ENCODE assay signal across 9 mouse cellular contexts in genomic region chr8:13594884-13595323, GRCm38 (mm10). TPM values are rescaled to one million over a fixed set of nuclear protein-coding genes. Genes with fewer than 3 reads are reported as not detected.
DNase-seq lines count a peak whose midpoint lies in the region; ATAC-seq and TF ChIP-seq lines count a peak whose summit lies in the region.
"Had no signal": no experiment of that assay in that cellular context is flagged by ENCODE, and none has a peak within 500 bp of the region (broad histone marks: within the 10 kb centered on the region; RNA-seq: fewer than 3 reads in every experiment).

No protein-coding gene starts in this region.

- H3K79me2 ChIP-seq in CH12.LX (replicated peaks; ENCODE audit: control insufficient read depth, extremely low read depth, insufficient read depth, poor library complexity, severe bottlenecking) = no peaks in the 10 kb centered on the region

- no peak for TF ChIP-seq CTCF in gastrocnemius, adult 2 months (IDR thresholded peaks at IDR 0.05)
- no peak for TF ChIP-seq CTCF in CH12.LX (conservative IDR thresholded peaks at IDR 0.05 in 1 of 2, IDR thresholded peaks at IDR 0.05 in 1 of 2; ENCODE audit: low read depth in 2 of 2, low read length in 2 of 2)

- H3K9me3 ChIP-seq in CH12.LX (replicated peaks; ENCODE audit: low read length) = peaks cover 3% of the 10 kb centered on the region
- no peaks in the 10 kb centered on the region for H3K9me3 ChIP-seq in midbrain, embryonic 14.5 days (ENCODE audit: control insufficient read depth, low read length)

- H3K27ac ChIP-seq in gastrocnemius, adult 2 months = peak overlapping the region; percentile 71
- peak overlapping the region; percentile 99 for H3K27ac ChIP-seq in CH12.LX (ENCODE audit: insufficient read depth, low read depth)
- H3K27ac ChIP-seq in midbrain, embryonic 14.5 days (replicated peaks; ENCODE audit: low read depth, low read length) = no peak overlapping the region

- dilution Hi-C loops in CH12.LX (cut with MboI; ENCODE audit: extremely low pct_ligation_motif_present, extremely low pct_unique_long_range_greater_than_20kb, low sequenced_read_pairs) = no loop called here

- no peaks in the 10 kb centered on the region for H3K27me3 ChIP-seq in CH12.LX (replicated peaks)
- no peaks in the 10 kb centered on the region for H3K27me3 ChIP-seq in midbrain, embryonic 14.5 days (ENCODE audit: control insufficient read depth, insufficient read depth, low read length)

- in situ Hi-C loops in CH12.LX (cut with MboI; ENCODE audit: low pct_ligation_motif_present, low pct_unique_long_range_greater_than_20kb, low sequenced_read_pairs) = loop anchor here (5.0 kb wide), 2 partner anchors 38 to 82 kb away; partner anchors contain the start of gene Rasa3

- peak; percentile 61 for DNase-seq in gastrocnemius, adult 2 months
- no peak for DNase-seq in gastrocnemius, postnatal 4 days (ENCODE audit: low spot score in 2 of 2)
- DNase-seq in CH12.LX (ENCODE audit: extremely low read depth) = peak; percentile 94
- peak; percentile 67 to 68 for DNase-seq in cerebellum, postnatal 10 days
- peak; percentile 49 for DNase-seq in liver
- no peak for DNase-seq in midbrain, embryonic 14.5 days
- DNase-seq in frontal cortex, postnatal 36 days (ENCODE audit: low spot score in 2 of 2) = no peak

- peaks cover 8 to 38% of the 10 kb centered on the region in 2 experiments for H3K36me3 ChIP-seq in CH12.LX (replicated peaks in 1 of 2; ENCODE audit: control insufficient read depth in 1 of 2, insufficient read depth in 1 of 2, low read length in 1 of 2)
- peaks cover 10% of the 10 kb centered on the region; the same call in 1 of the 2 replicates for H3K36me3 ChIP-seq in midbrain, embryonic 14.5 days (ENCODE audit: control insufficient read depth, insufficient read depth, low read length)

- peak; percentile 61 for TF ChIP-seq POLR2A in CH12.LX (IDR thresholded peaks at IDR 0.05; ENCODE audit: low read depth, low read length)

- TF ChIP-seq RAD21 in CH12.LX (IDR thresholded peaks at IDR 0.05; ENCODE audit: low read depth, low read length) = no peak; the same call in none of the 2 replicates

- H3K4me1 ChIP-seq in CH12.LX (ENCODE audit: control insufficient read depth in 1 of 2, insufficient read depth in 2 of 2) = peaks cover 27 to 72% of the 10 kb centered on the region in 2 experiments
- H3K4me1 ChIP-seq in midbrain, embryonic 14.5 days (ENCODE audit: control insufficient read depth, insufficient read depth, low read length) = no peaks in the 10 kb centered on the region

- intact Hi-C loops in gastrocnemius, adult 2 months (cut with DNase I) = no loop called here

- peak overlapping the region; percentile 85 for H3K4me2 ChIP-seq in CH12.LX (ENCODE audit: insufficient read depth, low read depth, poor library complexity, severe bottlenecking)
- no peak overlapping the region for H3K4me2 ChIP-seq in midbrain, embryonic 14.5 days (ENCODE audit: low read length)

- ATAC-seq in neutrophil, adult 5-6 weeks (ENCODE audit: extremely low read depth, insufficient number of reproducible peaks, low FRiP score, poor library complexity, severe bottlenecking) = peak; percentile 86
- ATAC-seq in midbrain, embryonic 14.5 days (ENCODE audit: low FRiP score, low TSS enrichment) = no peak

- TF ChIP-seq EP300 in CH12.LX (IDR thresholded peaks at IDR 0.05; ENCODE audit: low read length) = peak; percentile 94

- 90% methylated on average over 11 of the region's 11 CpGs for WGBS in midbrain, embryonic 14.5 days

- H3K9ac ChIP-seq in CH12.LX (ENCODE audit: insufficient read depth, low read depth) = peak overlapping the region; percentile 74
- H3K9ac ChIP-seq in midbrain, embryonic 14.5 days (replicated peaks; ENCODE audit: low read length) = no peak overlapping the region

- H3K4me3 ChIP-seq in gastrocnemius, adult 2 months = no peak overlapping the region
- H3K4me3 ChIP-seq in CH12.LX (replicated peaks in 1 of 3; ENCODE audit: low read depth in 2 of 3, low read length in 2 of 3, poor library complexity in 1 of 3) = peak overlapping the region in 1 of 3 experiments; percentile 4
- H3K4me3 ChIP-seq in midbrain, embryonic 14.5 days (replicated peaks; ENCODE audit: low read depth, low read length) = no peak overlapping the region

TF ChIP-seq in CH12.LX, 34 proteins besides CTCF, POLR2A, EP300 and RAD21:
- TF ChIP-seq NRF1 (IDR thresholded peaks at IDR 0.05; ENCODE audit: low read depth, low read length) = no peak
- TF ChIP-seq SIN3A (IDR thresholded peaks at IDR 0.05; ENCODE audit: low read length) = peak; percentile 75
- TF ChIP-seq NELFE (IDR thresholded peaks at IDR 0.05; ENCODE audit: low read depth, low read length) = peak; percentile 64; the same call in 1 of the 2 replicates
- TF ChIP-seq MEF2A (IDR thresholded peaks at IDR 0.05; ENCODE audit: borderline replicate concordance, low read depth, low read length) = peak; percentile 79
- TF ChIP-seq IRF4 (IDR thresholded peaks at IDR 0.05; ENCODE audit: low read depth, low read length) = peak; percentile 95
- TF ChIP-seq JUN (IDR thresholded peaks at IDR 0.05; ENCODE audit: insufficient read depth, low read depth, low read length) = no peak; the same call in 1 of the 2 replicates
- peak; percentile 70 for TF ChIP-seq MXI1 (IDR thresholded peaks at IDR 0.05; ENCODE audit: low read depth, low read length)
- TF ChIP-seq USF1 (IDR thresholded peaks at IDR 0.05; ENCODE audit: low read depth, low read length) = peak; percentile 75
- TF ChIP-seq PAX5 (IDR thresholded peaks at IDR 0.05; ENCODE audit: low read length) = no peak
- no peak for TF ChIP-seq JUND (conservative IDR thresholded peaks at IDR 0.05; ENCODE audit: low read depth, low read length)
- no peak for TF ChIP-seq ZKSCAN1 (IDR thresholded peaks at IDR 0.05; ENCODE audit: borderline replicate concordance, low read depth, low read length)
- no peak for TF ChIP-seq GABPA (IDR thresholded peaks at IDR 0.05; ENCODE audit: insufficient replicate concordance, low read depth, low read length)
- peak; percentile 36; the same call in 1 of the 2 replicates for TF ChIP-seq ZNF384 (IDR thresholded peaks at IDR 0.05; ENCODE audit: low read depth, low read length)
- TF ChIP-seq TCF12 (IDR thresholded peaks at IDR 0.05; ENCODE audit: low read depth, low read length) = peak; percentile 82
- TF ChIP-seq E2F4 (IDR thresholded peaks at IDR 0.05; ENCODE audit: insufficient replicate concordance, low read depth, low read length) = no peak
- TF ChIP-seq CHD2 (IDR thresholded peaks at IDR 0.05; ENCODE audit: low read length) = peak; percentile 60; the same call in 1 of the 2 replicates
- TF ChIP-seq MYC (IDR thresholded peaks at IDR 0.05; ENCODE audit: low read depth, low read length) = peak; percentile 75; the same call in 1 of the 2 replicates
- peak; percentile 99 for TF ChIP-seq BHLHE40 (IDR thresholded peaks at IDR 0.05; ENCODE audit: low read depth, low read length)
- TF ChIP-seq ETS1 (conservative IDR thresholded peaks at IDR 0.05; ENCODE audit: low read depth, low read length) = peak; percentile 88
- 0 out of 2 replicates have a peak, but pooled peaks have one; percentile 44 for TF ChIP-seq MAFK (IDR thresholded peaks at IDR 0.05; ENCODE audit: insufficient replicate concordance, low read length)
- TF ChIP-seq ELF1 (IDR thresholded peaks at IDR 0.05; ENCODE audit: low read depth, low read length) = peak; percentile 69
- peak; percentile 86; the same call in 1 of the 2 replicates for TF ChIP-seq UBTF (IDR thresholded peaks at IDR 0.05; ENCODE audit: low read depth, low read length)
- TF ChIP-seq HCFC1 (IDR thresholded peaks at IDR 0.05; ENCODE audit: low read depth, low read length) = peak; percentile 47; the same call in 1 of the 2 replicates
- TF ChIP-seq RCOR1 (conservative IDR thresholded peaks at IDR 0.05; ENCODE audit: low read depth, low read length) = 0 out of 2 replicates have a peak, but pooled peaks have one; percentile 65
- no peak; the same call in 1 of the 2 replicates for TF ChIP-seq SMC3 (IDR thresholded peaks at IDR 0.05; ENCODE audit: low read depth, low read length)
- no peak for TF ChIP-seq ZC3H11A (IDR thresholded peaks at IDR 0.05; ENCODE audit: low read depth, low read length)
- TF ChIP-seq ZMIZ1 (IDR thresholded peaks at IDR 0.05; ENCODE audit: low read depth, low read length) = peak; percentile 73
- TF ChIP-seq TBP (conservative IDR thresholded peaks at IDR 0.05; ENCODE audit: low read depth, low read length) = 0 out of 2 replicates have a peak, but pooled peaks have one; percentile 51
- peak; percentile 67 for TF ChIP-seq USF2 (conservative IDR thresholded peaks at IDR 0.05; ENCODE audit: low read depth, low read length)
- TF ChIP-seq MAZ (IDR thresholded peaks at IDR 0.05; ENCODE audit: low read depth, low read length) = peak; percentile 71

RNA-seq across cellular contexts. Expression of gene 1700029H14Rik, which starts 32.6 kb away (rescaled TPM):
- not detected for total RNA-seq in gastrocnemius, adult 2 months (2021)
- under 1 TPM in 1 of 2 experiments, not detected in 1; 0.26 TPM for total RNA-seq in gastrocnemius, postnatal 4 days (2021)
- total RNA-seq in CH12.LX (2012; rRNA removed) (not detected in 2 replicates), CH12.LX (2014; rRNA removed) (not detected in 2 replicates)
- not detected in 2 replicates for polyA plus RNA-seq in CH12.LX (2012; ENCODE audit: insufficient read length, low read depth)
- 2.3 and 2.9 TPM in 2 replicates for total RNA-seq in neutrophil, adult 5-6 weeks (2017)
- polyA plus RNA-seq in midbrain, embryonic 14.5 days (2014; fragmentation: Nextera tagmentation; extraction: Ambion mirVana) = not detected in 2 replicates
- polyA plus RNA-seq: intestine, embryonic 14.5 days had no signal

Comparison
In these comparisons a context has a peak if more than half of its experiments do, and no peak if none do; other contexts are left out.
1. DNase-seq: peak in gastrocnemius, adult 2 months (single experiment), CH12.LX (single experiment), cerebellum, postnatal 10 days (2 of 2) and liver (single experiment); none in gastrocnemius, postnatal 4 days (0 of 2), midbrain, embryonic 14.5 days (single experiment) and frontal cortex, postnatal 36 days (0 of 2).